Mouse (Mus musculus) fat pad, adult 2 months (tissue): ENCODE data around the gene Phospho1.

ENCODE experiments used
- DNase-seq: peaks from one replicate; pipeline ENCODE4 v3.0.0-alpha.2; 2011; ENCODE audit warnings: low read depth, low spot score; ENCODE audit errors: extremely low read depth

Gene Phospho1

DNA sequence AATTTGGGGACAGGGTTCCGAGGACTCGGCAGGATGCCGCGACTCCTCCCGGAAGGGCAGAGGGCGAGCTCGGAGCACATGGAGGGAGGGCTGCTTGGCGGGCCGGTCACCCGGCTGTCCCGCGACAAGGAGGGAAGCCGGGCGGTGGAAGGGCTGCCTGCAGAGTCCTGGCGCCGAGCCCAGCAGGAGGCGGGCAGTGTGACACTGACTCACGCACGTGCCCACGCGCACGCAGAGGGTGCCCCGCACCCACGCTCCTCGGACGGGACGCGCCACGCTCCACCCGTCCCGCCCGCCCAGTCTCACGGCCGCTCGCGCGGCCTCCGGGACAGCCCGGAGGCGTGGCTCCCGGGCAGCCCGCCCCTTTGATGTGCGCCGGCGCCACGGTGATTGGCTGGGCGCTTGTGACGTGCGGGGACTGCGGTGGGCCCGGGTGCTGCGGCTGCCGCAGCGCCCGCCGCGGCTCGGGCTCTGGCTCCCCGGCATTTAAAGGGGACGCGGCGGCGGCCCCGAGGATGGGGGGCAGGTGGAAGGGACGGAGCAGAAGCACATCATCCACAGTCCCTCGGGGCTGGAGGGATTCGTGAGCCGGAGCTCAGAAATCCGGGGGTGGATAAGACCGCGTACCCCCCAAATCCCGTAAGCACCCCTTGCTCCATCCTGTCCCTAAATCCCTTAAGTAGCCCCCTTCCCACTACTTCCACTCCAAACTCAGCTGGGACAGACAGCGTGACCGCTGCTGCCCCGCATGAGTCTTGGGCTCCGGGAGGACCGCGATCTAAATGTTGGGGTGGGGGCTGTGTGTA is at the start of gene Phospho1:
TSS of gene Phospho1 (plus strand) at position 429 of the 806 bp plus-strand sequence.
- no peak for DNase-seq

DNA sequence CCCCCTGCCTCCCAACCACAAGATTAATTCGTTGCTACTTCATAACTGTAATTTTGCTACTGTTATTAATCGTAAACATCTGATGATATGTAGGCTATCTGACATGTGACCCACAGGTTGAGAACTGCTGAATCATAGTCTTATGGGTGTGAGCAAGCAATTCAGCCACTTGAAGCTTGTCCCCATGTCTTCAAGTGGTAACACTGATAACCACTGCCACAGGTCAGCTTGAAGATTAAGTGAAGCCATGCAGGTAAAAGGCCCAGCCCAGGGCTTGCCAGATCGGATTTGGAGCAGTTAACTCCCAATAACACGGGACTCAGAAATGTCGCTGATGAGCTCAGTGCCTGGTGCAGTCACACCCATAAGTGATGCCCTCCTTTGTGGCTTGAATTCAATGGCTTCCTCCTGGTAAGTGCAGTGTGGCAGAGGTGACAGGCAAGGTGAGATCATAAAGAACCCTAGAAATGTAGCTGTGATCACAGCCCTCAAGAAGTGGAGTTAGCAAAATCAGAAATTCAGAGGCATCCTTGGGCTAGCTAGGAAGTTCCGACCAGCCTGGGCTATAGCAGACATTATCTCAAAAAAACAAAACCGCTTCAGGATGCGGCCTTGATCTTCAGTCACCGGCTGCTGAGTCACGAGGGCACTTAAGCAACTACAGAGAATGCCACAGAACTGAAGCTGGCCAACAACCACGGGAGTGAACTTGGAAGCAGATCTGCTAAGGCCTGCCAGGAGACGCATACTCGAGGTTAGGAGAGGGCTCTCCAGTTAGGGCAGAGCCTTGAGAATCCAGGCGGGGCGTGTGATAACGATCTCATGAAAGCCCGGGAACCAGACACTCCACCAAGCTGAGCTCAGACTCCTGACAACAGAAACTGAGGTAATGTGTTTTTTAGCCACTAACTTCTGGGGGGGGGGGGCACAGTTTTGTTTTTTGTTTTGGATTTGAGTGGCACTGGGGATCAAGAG is 46.7 kb upstream of the Phospho1 start:
- DNase-seq = peak; percentile 98

DNA sequence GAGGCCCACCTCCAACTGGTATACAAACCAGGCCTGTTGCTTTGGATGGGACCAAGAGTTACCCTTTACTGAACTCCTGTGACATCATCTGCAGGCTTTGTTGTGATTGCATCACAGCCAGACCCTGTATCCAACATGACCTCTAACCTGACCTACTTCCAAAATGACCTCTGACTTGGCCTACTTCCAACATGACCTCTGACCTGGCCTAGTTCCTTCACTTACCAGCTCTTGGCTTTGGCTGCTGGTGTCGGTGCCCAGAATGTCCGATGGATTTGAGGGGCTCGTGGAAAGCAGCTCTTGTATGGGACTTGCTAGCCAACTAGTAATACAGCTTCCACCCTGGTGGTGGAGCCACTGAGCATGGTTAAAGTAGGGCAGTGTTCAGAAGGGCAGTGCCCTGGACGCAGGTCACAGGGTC is 45.5 kb upstream of the Phospho1 start:
- DNase-seq = no peak

DNA sequence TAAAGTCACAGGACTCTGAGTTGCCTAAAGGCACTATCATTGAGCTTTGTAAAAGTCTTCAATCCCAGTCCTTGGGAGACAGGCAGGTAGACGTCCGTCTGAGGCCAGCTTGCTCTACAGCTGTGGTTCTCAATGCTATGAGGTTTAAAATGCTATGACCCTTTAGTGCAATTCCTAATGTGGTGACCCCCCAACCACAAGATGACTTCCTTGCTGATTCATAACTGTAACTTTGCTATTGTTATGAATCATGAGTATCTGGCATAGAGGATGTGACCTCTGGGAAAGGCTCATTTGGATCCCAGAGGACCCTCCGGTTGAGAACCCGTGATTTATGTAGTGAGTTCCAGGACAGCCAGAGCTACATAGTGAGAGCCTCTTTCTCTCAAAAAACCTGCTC is 44.9 kb upstream of the Phospho1 start:
- DNase-seq = no peak

DNA sequence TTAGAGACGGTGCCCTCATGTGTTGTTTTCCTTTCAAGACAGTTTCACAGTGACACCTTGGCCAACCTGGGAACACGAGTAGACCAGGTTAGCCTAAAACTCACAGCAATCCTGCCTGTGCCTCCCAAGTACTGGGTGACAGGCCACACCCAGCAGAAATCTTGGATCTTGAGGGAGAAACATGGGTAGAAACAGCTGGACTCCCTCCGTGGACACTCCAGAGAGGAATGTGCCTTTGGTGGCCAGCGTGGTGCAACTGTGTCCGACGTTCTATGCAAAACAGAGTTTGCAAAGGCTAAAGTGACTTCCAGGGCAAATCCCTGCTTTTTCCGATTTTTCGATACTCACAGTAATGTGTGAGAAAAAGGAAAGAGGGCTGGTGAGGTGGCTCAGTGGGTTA is 43.8 kb upstream of the Phospho1 start:
- DNase-seq = no peak

DNA sequence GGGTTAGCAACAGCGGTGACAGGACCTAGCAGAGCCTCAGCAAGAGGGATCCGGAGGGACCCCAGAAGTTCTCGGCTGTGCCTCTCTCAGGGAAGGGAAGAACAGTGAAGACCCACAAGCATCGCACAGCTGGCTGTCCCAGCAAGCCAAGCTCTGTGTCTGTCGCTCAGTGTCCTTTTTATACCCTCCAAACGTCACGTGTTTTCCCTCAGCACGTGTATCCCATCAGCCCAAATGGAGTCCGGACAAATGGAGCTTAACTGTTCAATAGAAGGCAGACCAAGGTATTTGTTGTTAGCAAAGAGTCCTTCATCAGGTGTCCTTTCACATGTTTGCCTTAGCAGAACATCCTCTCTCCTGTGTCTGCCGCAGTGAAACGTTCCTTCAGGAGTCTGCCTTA is 42.7 kb upstream of the Phospho1 start:
- DNase-seq = no peak

DNA sequence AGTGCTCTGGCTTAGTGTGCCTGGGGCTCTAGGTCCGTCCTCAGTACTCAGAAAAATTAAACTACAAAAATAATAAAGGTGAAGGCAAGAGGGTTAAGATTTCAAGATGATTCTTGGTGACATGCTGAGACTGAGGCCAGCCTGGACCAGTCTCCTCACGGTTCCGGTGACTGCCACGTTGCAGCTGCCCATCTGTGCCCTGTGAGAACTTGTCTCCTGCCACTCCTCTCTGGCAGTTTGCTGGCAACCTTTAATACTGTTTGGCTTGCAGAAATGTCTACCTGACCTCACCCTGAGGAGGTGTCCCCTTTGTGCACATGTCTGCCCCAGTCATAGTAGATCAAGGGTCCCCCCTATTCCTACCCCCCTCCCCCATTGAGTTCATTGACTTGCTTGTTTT is 40.8 kb upstream of the Phospho1 start:
- no peak for DNase-seq

DNA sequence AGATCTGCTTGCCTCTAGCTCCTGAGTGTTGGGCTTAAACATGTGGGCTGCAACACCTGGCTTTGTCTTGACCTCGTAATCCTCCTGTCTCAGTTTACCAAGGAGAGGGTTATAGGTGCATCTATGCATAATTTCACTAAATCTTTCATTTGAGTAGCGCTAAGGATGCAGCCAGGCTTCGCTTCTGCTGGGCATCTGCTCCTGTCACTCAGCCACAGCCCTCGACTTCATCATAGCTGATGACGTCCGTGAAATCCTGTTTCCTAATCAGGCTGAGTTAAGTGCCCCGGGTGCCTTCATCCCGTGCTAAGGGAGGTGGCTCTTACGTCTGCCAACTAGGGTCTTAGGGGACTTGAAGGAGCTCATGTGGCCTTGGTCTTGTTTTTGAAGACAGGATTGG is 40.3 kb upstream of the Phospho1 start:
- no peak for DNase-seq

DNA sequence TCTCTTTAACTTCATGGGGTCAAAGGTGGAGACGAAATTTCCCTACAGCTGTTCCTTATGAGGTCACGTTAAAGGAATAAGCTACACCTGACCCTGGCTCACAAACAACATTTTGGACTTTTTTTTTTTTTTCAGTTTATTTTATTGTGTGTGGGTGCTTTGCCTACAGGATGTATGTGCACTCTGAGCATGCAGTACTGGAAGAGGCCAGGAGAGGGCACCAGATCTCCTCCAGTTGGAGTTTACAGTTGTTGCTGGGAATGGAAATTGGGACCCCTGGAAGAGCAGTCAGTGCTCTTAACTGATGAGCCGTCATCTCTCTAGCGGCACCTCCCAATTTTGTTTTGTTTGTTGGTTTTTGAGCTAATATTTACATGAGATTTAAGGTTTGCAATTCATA is 38.6 kb upstream of the Phospho1 start:
- no peak for DNase-seq

DNA sequence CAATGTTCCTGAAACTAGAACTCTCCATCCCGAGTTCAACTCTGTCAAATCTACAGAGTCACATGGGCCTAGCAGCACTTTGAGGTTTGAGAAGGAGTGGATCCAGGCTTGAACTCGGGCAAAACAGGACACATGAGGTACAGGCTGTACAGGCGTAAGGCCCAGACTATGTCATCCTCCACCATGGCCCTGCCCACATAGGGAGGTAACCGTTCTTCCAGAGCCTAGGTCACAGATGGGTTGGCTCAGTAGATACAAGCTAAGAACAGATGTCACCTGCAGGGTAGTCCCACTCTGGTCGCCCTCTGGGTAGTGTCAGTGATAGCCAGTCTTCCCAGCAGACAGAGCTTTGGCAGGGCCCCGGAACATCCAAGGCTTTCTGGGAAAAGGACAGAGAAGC is 37.8 kb upstream of the Phospho1 start:
- no peak for DNase-seq

DNA sequence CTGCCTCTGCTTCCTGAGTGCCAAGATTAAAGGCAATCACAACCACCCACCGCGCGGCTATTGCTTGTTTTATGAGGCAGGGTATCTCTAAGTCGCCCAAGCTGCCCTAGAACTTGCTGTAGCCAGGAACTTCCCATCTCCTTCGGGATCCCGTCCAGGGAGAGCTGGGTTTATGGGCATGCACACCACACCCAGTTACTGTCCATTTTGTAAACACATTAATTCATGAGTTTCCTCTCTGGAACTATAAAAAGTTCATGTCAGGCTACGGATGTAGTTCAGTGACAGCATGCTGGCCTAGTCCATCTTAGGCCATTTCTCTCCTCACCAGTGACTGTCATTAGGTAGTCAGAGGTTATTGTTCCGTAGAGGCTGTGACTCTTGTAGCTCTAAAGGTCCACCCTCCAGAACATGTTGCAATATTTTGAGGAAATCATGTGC is 34.8 kb upstream of the Phospho1 start:
- no peak for DNase-seq

DNA sequence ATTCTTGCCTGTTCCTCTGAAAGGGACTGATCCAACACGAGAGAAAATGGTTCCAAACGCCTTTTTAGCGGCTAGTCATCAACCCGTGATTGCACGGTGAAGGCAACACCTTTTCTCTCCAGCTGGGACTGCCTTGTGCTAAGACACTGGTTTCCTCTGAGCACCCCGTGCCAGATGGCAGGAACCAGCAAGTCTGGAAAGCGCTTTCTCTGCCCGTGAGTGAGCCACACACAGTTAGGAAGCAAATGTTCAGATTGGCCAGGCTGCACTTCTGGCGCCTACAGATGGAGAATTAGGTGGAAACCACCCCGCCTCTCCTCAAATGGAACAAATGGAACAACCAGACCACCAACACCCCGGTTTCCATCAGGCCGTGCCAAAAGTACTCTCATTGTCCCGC is 32.5 kb upstream of the Phospho1 start:
- no peak for DNase-seq

DNA sequence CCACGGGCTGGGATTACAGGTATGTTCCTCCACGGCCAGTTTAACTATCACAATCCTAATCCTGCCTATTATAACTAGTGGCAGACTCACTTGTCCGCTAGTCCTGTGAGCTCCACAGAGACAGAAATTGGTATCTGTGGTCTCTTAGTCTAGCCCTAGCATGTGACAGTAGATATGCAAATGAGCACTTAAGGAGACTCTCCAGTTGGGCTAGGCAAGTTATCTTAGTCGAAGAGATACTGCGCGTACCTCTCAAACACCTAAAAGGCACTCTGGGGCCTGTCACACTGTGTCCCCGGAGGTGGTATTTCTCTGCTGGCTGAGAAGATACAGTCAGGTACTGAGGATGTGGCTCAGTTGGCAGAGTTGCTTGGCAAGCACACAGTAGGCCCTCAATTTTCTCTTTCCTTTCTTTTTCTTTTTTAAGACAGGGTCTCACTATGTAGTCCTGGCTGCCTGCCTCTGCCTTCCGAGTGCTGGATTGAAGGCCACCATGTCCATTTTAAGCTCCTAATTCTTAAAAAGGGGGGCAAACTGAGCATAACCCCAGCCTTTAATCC is 31.3 kb upstream of the Phospho1 start:
- DNase-seq = no peak

DNA sequence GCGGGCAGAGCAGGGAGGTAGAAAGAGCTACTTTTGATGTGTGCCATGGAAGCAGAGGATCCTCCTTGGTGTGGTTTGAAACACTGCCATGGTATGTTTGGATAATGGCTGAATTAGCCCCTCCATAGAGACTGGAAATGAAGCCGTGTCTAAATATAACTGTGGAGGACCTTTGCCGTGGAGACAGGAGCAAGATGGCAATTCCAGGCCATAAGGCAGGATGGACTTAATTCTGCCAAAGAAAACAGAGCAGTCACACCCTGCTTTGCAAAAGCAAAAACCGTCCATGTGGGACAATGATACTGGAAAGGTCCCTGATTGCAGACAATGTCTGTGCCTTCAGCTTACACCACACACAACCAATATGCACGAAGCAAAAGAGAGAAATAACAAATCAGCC is 30.1 kb upstream of the Phospho1 start:
- no peak for DNase-seq

DNA sequence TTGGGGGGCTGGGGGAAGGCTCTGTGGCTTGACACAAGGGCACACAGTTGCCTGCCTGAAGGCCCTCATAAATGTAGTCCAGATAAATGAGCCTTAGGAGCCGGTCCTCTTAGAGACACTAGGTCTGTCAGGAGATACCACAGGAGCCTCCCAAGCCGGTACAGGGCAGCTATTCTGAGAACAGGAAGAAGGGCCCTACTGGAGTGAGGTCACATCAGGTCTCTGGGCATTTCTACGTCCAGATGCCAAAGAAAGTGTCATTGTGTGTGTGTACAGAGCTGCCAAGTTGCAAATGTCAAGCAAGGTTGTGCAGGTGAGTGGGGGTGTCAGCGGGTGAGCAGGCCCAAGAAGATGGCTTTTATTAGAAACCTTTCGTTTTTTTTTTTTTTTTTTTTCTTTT is 28.7 kb upstream of the Phospho1 start:
- DNase-seq = no peak

DNA sequence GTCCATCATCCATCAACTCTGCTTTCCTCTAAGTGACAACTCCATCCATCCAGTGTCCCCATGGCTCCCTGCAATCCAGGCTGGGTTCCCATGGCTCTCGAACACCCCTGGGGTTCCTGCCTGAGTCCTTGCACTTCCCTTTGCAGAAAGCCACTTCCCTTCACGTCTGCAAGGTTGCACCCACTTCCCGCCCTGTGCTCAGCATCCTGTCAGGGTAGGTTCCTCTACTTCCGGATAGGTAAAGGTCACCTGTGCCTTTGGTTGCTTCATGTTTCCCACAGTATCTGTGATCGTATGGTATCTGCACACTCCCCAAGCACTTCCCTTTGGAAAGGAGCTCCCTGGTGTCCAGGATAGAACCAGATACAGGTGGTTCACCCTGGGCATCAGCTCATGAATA is 19.3 kb upstream of the Phospho1 start:
- DNase-seq = no peak

DNA sequence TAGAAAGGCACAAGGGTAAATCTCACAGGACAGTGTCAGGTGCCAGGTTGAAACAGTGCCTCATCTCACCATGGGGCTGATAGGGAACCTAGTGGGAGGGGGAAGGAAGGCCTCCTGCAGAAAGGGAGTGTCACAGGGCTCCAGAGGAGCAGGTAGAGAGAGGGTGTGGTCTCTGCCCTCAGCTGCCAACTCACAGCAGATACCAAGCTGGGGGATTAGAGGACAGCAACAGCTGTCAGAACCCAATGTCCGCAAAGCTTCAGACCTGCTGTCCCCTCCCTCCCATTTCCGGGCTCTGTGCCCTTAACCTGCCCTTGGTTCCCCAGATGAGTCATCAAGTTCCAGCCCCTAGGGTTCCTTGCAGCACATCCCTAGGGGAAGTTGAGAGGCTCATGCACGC is 18.8 kb upstream of the Phospho1 start:
- no peak for DNase-seq

DNA sequence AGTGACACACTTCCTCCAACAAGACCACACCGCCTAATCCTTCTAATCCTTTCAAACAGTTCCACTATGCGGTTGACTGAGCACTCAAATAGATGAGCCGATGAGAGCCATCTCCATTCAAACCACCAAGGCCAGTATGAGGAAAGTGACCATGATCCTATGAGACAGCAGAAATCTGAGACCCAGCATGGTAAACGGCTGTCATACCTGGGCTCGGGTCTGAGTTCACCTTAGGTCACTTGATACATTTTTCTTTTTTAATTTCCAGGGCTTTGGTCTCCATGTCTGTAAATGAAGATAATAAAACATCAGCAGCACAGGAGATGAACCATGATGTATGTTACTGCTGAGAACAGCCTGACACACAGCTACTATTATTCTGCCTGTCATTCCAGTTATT is 16.4 kb upstream of the Phospho1 start:
- no peak for DNase-seq

DNA sequence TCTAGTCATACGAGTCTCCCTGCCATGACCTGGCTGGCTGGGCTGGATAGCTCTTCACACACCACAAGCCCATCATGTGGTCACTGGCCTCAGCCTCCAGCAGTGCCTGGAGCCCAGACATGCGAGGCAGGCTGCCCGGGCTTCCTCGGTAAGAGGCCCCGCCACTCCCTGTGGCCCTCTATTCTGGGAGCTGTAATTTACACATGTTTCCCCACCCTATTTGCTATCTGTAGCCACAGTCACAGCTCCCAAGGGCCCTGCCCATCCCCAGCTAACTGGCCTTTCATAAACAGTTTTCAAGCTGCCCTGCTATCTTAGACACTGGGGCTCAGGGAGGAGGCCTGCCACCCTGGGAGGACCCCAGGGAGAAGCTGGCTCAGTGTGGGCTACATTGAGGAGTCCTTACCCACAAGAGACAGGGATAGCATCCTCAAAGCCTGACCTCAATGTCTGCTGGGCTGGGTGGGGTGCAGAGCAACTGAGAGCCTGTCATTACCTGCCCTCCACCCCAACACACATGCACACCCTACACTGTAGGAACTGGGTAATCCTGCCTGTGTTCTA is 15.8 kb upstream of the Phospho1 start:
- DNase-seq = no peak

DNA sequence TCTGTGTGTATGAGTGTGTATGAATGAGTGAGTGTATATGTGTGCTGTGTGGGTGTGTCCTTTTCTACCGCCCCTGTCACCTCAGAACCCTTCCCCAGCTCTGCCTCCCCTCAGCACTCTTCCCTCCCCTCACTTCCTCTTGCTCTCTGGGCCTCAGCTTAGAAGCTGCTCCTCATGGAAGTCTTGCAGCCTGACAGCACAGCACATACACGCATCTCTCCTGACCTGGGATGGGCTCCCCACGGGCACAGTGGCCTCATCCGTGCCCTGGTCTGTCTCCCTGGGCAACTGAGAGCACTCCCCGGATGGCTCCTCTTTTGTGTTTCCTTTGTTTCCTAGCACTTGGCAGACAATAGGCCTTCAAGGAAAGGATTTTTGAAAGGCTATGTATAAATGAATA is 14.7 kb upstream of the Phospho1 start:
- DNase-seq = no peak

DNA sequence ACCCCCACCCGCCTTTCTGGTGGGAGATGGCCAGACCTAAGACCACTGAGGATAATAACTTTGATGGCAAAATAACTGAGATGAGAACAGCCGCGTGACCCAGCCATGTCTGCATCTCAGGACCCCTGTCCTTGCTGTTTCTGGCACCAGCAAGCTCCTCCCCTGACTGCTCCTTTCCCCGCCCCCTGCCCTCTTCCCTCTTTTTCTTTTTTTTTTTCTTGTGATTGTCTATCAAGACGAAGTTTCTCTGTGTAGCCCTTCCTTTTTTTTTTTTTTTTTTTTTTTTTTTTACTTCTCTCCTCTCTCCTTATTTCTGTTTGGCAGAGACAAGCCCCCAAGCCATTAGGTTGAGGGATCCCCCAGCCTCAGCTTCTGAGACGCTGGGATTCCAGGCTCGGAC is 13.5 kb upstream of the Phospho1 start:
- DNase-seq = no peak
